Mouse (Mus musculus) kidney, adult 8-10 months (tissue): ENCODE results near the gene Cnnm4.
A peak's percentile ranks its signal among the peaks of the same experiment; 100 is the strongest.

Experiments
- DNase-seq, 2 experiments: peaks; one replicate each; pipeline ENCODE4 v3.0.0; 2022

Gene Cnnm4

DNA sequence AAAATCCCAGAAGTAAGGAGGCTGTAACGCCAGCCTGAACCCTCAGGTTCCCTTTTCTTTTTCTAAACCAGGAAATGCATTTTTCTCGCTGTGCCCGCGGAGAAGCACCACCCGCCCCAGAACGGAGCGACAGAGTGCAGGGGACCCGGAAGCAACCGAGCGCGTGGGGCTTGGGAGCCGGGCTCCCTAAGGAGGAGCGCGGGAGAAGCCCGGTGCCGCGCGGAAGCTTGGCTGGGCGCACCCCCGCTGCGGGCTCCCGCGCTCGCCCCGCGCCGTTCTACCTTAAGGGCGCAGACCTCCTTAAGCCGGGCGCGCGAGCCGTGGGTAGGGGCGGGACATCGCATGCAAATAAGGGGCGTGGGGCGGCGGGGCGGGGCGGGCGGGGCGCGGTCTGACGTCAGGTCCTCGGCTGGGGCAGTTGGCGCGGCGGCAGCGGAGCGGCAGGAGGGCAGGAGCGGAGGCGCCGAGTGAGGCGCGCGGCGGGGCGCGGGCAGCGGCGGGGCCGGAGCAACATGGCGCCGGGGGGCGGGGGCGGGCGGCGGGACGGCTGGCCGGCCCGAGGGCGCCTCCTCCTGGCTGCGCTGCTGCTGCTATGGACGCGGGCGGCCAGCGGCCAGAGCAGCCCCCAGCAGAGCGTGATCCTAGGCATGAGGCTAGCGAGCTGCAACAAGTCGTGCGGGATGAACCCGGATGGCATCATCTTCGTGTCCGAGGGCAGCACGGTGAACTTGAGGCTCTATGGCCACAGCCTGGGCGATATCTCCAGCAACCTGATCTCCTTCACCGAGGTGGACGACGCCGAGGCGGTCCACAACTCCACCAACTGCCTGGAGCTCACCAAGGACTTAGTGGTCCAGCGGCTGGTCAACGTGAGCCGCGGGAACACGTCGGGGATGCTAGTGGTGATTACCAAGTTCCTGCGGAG is at the start of gene Cnnm4:
TSS of gene Cnnm4 (plus strand) at position 440 of the 925 bp plus-strand sequence.
- peak; percentile 83 to 84 for DNase-seq

- DNase-seq, result no peak
Measured at GRCm38 (mm10) chr1:36429511-36429910, 41.9 kb upstream of the Cnnm4 start.

DNA sequence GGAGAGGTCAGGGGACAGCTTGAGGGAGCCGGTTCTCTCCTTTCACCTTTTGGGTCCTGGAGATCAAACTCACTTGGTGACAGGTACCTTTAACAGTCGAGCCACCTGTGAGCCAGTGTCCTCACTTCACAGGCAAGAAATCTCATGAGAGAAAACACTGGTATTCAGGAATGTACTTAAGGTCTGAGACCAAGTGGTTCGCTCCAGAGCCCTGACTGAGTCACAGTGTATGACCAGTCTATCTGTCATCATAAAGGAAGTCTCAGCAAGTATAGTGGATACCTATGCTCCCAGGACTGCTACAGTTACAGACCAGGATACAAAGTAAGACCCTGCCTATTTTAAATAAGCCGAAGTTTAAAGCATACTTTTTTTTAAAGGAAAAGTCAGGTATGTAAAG is 38.4 kb upstream of the Cnnm4 start:
- DNase-seq, result no peak

DNA sequence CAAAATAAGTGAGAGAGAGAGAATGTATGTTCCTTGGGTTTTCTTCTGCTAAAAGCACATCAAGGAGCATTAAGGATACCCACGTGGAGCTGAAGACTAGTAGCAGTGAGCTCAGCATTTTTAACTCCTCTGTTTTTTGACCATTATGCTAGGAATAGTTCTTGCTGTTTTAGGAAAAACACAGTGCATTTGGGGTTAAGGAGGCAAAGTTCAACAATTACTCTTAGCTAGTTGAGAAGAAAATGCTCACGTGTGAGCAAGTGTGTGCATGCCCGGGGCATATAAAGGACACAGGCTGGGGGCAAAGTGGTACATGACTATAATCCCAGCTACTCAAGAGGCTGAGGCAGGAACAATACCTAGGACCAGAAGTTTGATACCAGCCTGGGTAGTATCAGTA is 37.8 kb upstream of the Cnnm4 start:
- peak; percentile 16 to 41 for DNase-seq

DNA sequence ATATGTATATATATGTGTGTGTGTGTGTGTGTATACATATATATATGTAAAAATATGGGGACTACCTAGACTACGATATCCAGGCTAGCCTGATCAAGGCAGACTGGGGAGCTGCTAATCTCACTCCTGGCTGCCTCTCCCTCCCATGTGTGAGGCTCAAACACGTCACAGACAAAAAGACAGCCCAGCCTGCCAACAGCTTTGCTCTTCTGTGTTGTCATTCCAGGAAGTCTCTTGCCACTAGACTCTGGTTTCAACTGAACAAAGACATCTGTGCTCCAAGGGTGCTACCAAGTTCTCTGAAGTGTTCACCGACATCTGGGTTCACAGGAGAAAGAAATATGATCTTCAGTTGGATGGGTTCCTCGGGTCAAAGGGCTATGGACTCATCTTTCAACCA is 36.3 kb upstream of the Cnnm4 start:
- DNase-seq, result no peak

GRCm38 (mm10) chr1:36436515-36436914 is 34.9 kb upstream of the Cnnm4 start:
- no peak for DNase-seq

DNA sequence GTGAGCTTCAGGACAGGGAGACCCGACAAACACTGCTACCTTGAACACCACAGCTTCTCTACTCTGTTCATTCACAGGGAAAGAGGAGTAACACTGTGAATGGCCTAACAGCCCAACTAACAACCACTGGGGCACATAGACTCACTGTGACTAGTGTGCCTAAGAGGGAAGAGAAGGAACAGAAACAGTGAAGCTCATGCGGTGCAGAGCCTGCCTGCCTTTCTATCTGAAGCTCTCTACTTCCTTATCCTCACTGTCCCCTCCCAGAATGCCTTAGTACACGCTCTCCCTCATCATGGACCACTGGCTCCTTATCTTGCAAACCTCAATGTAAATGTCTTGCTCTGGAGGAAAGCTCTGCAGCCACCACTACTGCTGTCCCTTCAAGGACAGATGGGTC is 34.2 kb upstream of the Cnnm4 start:
- no peak for DNase-seq

- DNase-seq, result no peak
Measured at GRCm38 (mm10) chr1:36441101-36441500, 30.3 kb upstream of the Cnnm4 start.

DNA sequence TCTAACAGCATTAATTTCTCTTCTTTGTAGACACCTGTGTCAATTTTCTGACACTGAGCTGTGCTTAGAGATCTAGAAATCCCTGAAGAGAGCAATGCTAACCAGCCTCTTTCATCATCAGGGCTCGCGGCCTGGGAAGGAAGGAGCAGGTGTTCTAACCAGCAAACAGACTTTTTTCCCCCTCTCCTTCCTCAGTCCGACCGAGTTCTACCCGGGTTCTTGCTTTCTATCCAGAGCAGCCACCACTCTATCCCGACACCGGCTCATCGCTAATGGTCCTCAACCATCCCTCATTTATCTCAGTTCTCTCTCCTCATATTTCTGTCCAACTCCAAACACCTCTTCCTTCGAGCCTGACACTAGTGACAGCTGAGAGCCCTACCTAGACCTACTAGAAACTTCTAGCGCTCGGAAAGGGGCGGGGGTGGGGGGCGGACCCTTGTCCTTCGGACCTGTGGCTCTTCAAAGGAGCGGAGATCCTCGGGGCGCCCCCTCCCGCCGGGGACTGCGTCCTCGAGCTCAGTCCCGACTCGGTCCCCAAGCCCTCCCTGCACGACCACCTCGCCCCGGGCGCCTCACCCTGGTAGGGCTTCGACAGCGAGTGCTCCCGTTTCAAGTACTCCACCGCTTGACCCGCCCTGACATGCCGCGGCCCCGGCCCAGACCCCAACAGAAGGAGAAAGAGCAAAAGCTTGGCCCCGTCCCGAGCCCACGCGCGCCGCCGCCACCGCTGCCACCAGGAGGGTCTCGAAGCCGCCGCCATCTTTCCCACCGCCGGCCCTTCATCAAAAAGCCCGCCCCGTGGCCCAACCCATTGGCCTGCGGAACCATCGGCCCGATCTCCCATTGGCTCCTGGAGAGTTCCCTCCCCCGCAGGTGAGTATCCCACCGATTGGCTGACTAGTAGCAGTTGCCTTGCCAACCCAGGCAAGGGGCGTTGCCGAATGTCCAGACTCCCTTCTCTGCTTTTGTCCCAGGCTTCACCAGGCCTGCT is 26.7 kb upstream of the Cnnm4 start, which contains the start of gene Lman2l:
TSS of gene Lman2l (minus strand) at position 801 of the 994 bp plus-strand sequence.
- DNase-seq, result peak; percentile 97 to 98

DNA sequence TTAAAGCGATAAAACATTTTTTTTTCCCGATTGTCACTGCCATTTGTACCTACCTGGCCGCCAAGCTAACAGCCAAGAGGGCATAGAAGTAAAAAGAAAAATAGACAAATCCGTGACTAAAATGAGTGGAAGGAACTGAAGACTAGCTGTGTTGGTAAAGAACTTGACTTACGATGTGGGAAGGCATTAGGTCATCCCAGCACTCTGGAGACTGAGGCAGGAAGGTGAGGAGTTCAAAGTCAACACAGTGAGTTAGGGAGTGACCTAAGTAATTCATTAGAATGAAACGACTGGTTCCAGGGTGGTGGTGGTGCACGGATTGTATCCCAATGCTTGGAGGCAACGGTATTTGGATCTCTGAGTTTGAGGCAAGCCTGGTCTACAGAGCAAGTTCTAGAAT is 25.9 kb upstream of the Cnnm4 start:
- no peak for DNase-seq

GRCm38 (mm10) chr1:36446106-36446824 is 25.2 kb upstream of the Cnnm4 start:
- no peak for DNase-seq

GRCm38 (mm10) chr1:36446841-36447240 is 24.6 kb upstream of the Cnnm4 start:
- no peak for DNase-seq

DNA sequence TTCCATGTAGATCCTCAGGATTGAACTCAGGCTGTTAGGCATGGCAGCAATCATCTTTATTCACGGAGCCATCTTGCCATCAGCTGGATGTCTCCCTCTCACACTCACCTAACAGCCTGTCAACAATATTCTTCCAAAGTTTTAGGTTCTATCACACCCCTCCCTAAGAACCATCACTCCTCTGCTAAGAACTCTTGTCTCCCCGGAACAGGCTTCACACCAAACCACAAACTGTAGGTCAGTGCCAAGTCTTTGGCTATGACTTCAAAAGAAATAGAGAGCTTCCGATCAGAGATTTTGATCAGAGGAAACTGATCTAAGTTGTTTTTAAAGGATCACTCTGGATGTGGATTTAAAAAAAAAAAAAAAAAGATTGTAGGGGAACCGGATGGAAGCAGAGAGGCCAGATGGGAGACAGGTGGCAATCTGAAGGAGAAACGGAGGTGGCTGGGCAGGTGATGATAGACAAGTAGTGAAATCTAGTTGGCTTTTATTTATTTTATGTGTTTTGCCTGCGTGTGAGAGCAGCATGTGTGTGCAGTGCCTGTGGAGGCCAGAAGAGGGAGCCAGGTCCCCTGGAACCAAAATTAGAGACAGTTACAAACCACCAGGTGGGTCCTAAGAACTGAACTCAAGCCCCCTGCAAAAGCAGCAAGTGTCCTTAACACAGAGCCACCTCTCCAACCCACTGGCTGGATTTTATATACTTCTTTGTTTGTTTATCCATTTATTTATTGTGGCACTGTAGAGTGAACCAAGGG is 17.2 kb upstream of the Cnnm4 start:
- DNase-seq, result peak in 1 of 2 experiments; percentile 13

- DNase-seq, result no peak
Measured at GRCm38 (mm10) chr1:36457388-36458014, 13.9 kb upstream of the Cnnm4 start.

- no peak for DNase-seq
Measured at GRCm38 (mm10) chr1:36458169-36458568, 13.3 kb upstream of the Cnnm4 start.

DNA sequence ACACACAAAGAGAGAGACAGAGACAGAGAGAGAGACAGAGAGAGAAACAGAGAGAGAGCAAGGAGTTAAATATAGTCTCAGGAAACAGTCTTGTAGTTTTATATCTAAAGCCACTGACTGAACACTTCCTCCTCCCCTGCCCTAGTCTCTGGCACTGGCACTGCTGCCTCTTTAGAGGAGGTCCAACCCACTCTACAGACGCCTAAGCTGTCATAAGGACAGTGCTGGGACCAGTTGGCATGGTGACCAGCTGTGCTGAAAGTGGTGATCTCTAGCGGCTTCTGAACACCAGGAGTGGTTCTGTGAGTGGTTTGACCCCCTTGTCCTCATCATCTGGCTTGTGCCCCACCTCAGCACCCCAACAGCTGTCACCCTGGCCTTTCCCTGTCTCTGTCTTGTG is 9.6 kb upstream of the Cnnm4 start:
- no peak for DNase-seq

- DNase-seq, result no peak
Measured at GRCm38 (mm10) chr1:36465641-36466160, 5.7 kb upstream of the Cnnm4 start.

DNA sequence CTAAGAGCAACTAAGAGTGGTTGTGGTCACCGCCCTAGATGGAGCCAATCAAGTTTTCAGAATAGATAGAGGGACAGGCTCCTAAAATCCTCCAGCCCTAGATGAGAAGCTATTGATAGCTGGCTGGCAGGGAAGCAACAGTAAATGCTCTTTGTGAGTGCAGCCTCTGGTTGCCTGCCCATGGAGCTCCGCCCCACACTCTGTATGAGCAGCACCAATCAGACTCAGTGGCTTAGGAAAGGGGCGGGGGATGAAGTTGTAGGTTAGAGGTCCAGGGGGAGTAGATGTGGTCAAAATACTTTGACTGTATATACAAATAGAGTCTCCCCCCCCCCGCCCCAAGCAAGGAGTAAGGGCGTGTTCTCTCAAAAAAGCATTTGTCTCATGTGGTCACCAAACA is 4.0 kb upstream of the Cnnm4 start:
- no peak for DNase-seq

DNA sequence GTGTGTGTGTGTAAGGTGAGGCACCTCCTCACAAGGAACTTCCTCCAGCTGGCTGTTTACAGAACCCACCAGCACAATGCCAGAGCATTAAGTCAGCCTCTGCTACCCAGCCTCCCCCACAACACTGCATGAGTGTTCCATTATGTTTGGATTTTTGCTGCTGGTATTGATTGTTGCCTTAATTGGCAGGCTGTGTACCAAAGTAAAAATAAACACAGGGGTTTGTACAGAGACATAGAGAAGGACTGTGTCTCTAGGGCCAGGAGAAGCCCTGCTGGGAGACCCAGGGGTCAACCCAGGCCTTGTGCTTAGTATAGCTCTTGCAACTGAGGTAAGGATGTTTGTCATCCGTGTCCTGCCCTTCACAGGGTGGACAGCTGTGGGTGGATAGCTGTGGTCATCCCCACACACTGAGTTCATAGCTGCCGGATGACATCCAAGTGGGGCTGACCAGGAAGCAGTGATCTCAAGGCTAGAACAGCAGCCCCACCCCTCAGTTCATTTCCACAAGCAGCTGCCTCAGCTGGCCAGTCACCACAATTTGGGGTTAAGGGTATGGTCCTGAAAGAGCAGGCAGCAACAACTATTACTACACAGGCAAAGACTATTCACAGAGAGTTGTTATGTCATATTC is 1.5 kb upstream of the Cnnm4 start:
- DNase-seq, result no peak

GRCm38 (mm10) chr1:36472106-36472440 is 653 bp downstream of the Cnnm4 start:
- DNase-seq, result no peak
